Mouse (Mus musculus): ENCODE measurements around the gene Vapa. TPM values are rescaled to one million over a fixed set of nuclear protein-coding genes. Genes with fewer than 3 reads are reported as not detected.

The Vapa gene
- polyA plus RNA-seq, 1 experiment: 25.5 TPM

- DNase-seq (ENCODE audit: low read depth): no peak
Observed at GRCm38 (mm10) chr17:65625563-65625962, 12.2 kb upstream of the Vapa start.

GRCm38 (mm10) chr17:65623130-65623529 lies 9.8 kb upstream of the Vapa start:
- no peak for DNase-seq (ENCODE audit: low read depth)

GRCm38 (mm10) chr17:65618431-65618830 lies 5.1 kb upstream of the Vapa start:
- DNase-seq (ENCODE audit: low read depth): no peak

GRCm38 (mm10) chr17:65615678-65616077 lies 2.3 kb upstream of the Vapa start:
- no peak for DNase-seq (ENCODE audit: low read depth)

- DNase-seq (ENCODE audit: low read depth): no peak
Observed at GRCm38 (mm10) chr17:65614431-65614830, 1.1 kb upstream of the Vapa start.

- DNase-seq (ENCODE audit: low read depth): no peak
Observed at GRCm38 (mm10) chr17:65613142-65613462, 253 bp downstream of the Vapa start.

GRCm38 (mm10) chr17:65612391-65613141 lies 789 bp downstream of the Vapa start:
- DNase-seq (ENCODE audit: low read depth): no peak

- DNase-seq (ENCODE audit: low read depth): no peak
Observed at GRCm38 (mm10) chr17:65611721-65612120, 1.6 kb downstream of the Vapa start.

GRCm38 (mm10) chr17:65608743-65609142 lies 4.6 kb downstream of the Vapa start:
- no peak for DNase-seq (ENCODE audit: low read depth)

GRCm38 (mm10) chr17:65608312-65608687 lies 5.1 kb downstream of the Vapa start:
- DNase-seq (ENCODE audit: low read depth): no peak

GRCm38 (mm10) chr17:65607574-65608311 lies 5.6 kb downstream of the Vapa start:
- DNase-seq (ENCODE audit: low read depth): no peak

GRCm38 (mm10) chr17:65606014-65606413 lies 7.3 kb downstream of the Vapa start:
- no peak for DNase-seq (ENCODE audit: low read depth)

GRCm38 (mm10) chr17:65604892-65605291 lies 8.5 kb downstream of the Vapa start:
- DNase-seq (ENCODE audit: low read depth): no peak

GRCm38 (mm10) chr17:65604315-65604714 lies 9.0 kb downstream of the Vapa start:
- DNase-seq (ENCODE audit: low read depth): no peak

- DNase-seq (ENCODE audit: low read depth): no peak
Observed at GRCm38 (mm10) chr17:65597857-65598486, 15.4 kb downstream of the Vapa start.

- no peak for DNase-seq (ENCODE audit: low read depth)
Observed at GRCm38 (mm10) chr17:65594687-65595086, 18.7 kb downstream of the Vapa start.

- no peak for DNase-seq (ENCODE audit: low read depth)
Observed at GRCm38 (mm10) chr17:65586892-65587291, 26.5 kb downstream of the Vapa start.

- no peak for DNase-seq (ENCODE audit: low read depth)
Observed at GRCm38 (mm10) chr17:65581440-65581839, 31.9 kb downstream of the Vapa start.

- DNase-seq (ENCODE audit: low read depth): no peak
Observed at GRCm38 (mm10) chr17:65579766-65580165, 33.6 kb downstream of the Vapa start.

GRCm38 (mm10) chr17:65575339-65575738 lies 38.0 kb downstream of the Vapa start:
- DNase-seq (ENCODE audit: low read depth): no peak

GRCm38 (mm10) chr17:65574850-65575249 lies 38.5 kb downstream of the Vapa start:
- no peak for DNase-seq (ENCODE audit: low read depth)

GRCm38 (mm10) chr17:65571866-65572265 lies 41.5 kb downstream of the Vapa start:
- no peak for DNase-seq (ENCODE audit: low read depth)

GRCm38 (mm10) chr17:65571466-65571865 lies 41.9 kb downstream of the Vapa start:
- DNase-seq (ENCODE audit: low read depth): no peak

Data from gonadal fat pad, adult 2 months (tissue).